Mouse (Mus musculus) right cerebral cortex, adult 2 months (tissue): ENCODE data around the gene Arg2.
"Not testable (repeated sequence)": the region's sequence is repeated elsewhere in the genome, so short reads cannot be mapped to it uniquely, and the experiment has no call there.

Experiments
- DNase-seq, 2 experiments: peaks; one replicate each; pipeline ENCODE4 v3.0.0; 2021 to 2022; ENCODE audit warnings: low spot score in 2 of 2

Gene Arg2

DNA sequence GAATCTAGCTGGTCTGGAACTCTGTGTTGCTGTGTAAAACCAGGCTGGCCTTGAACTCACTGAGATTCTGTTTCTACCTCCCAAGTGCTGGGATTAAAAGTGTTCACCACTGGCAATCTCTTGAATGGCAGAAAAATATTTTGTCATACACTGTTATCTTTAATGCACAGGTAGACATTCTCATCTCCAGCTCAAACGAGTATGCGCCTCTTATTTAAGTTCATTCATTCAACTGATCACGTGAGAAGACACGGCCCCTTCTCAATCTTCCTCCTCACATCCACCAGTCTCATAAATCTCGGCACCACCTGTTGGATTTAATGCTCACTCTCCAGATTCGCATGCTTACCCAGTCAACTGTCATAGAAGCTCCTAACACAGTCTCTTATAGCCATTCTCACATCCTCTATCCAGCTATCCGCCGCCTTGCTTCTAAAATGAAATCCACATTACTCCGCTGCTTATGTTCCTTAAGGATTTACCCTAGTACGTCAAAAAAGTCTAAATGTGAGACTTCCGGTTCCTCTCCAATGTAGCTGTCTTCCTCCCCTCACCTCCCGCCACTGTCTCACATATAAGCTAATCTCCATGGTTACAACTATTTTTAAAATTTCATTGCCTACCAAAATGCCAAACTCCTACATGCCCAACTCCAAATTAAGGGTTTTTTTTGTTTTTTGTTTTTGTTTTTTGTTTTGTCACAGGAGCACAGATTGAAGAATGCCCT, 40.9 kb downstream of the Arg2 start:
- peak; percentile 31 to 32 for DNase-seq

DNA sequence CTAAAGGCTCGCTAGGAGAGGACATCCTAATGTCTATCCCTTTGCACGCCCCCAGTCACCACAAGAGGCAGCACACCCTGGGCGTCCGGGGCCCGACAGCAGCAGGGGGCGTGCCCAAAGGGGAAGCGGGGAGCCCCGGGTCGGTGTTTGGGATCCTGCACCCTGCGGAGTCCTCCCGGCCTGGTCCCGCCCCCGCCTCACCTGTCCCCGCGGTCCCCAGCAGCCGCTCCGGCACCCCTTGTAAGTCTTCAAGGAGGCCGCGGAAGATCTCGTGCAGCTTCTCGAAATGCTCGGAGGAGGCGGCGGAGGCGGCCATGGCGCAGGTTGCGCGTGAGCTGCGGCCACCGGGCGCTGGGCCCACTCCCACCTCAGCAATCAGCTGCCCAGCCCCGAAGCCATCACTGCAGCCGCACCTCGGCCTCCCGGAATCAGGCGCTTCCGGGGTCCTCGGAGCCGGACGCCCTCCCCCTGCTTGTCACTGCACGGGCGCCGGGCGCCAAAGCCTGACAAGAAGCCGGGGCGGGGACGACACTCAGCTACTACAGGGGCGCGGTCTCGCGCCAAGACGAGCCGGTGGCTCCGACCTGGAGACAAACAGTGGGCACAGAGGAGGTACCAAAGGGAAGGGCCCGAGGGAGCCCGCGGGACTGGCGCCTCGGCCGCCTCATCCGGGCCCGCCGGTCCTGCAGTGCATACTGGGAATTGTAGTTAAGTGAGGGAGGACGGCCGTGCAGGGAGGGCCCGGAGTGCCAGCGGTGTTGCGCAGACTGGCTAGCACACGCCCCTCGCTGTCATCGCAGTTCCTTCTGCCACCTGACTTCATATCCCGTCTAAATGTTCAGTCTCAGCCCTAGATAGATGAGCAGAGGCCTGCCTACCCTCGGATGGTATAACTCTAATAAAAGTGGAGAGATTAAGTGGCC, 41.7 kb downstream of the Arg2 start, which contains the start of gene Vti1b:
TSS of gene Vti1b (minus strand) at position 649 of the 923 bp plus-strand sequence.
- DNase-seq: peak; percentile 87 to 95

DNA sequence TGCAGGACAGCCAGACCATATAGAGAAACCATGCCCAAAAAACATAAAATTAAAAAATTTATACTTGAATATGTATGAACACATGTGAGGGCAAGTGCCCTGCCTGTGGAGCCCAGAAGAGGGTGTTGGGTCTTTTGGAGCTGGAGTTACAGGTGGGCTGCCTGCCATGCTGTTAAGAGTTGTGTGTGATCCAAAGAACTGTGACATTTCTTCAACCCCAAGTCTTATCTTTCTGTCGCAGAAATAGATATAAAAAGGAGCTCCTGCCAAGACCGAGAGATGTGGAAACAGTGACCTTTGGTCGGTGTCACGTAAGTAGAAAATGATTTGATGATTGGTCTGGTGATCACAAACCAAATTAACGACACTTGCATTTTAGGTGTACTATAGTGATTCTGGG, 43.1 kb downstream of the Arg2 start:
- no peak for DNase-seq

DNA sequence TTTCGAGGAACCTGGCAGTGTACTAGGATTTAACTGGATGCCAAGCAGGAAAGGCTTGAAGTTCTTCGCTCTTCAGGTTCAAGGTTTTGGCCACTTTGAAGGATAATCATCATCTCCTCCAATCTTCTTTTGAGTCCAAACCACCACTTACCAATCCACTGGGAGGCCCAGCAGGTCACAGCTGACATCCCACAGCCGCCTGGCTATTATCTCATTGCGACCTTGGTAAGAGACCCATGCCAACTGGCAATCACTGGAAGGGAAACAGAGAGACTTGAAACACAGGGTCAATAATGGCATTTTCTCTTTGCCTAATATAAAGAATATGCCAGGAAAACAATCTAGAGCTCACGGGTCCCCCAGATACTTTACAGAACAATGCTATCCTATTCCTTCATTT, 45.4 kb downstream of the Arg2 start:
- DNase-seq: no peak

DNA sequence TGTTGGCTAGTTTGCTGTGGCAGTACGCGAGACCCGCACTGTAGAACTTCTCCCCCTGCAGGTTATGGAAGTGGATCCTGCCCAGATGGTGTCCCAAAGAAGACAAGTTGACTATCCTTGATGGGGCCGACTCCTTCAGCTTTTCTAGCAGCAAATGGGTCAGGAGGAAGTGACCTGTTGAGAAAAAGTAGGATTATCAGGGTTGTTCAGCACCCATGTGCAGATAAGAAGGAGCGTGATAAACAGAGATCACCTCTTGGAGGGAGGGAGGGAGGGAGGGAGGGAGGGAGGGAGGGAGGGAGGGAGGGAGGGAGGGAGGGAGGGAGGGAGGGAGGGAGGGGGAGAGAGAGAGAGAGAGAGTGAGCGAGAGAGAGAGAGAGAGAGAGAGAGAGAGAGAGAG, 54.6 kb downstream of the Arg2 start:
- not testable (repeated sequence) for DNase-seq

DNA sequence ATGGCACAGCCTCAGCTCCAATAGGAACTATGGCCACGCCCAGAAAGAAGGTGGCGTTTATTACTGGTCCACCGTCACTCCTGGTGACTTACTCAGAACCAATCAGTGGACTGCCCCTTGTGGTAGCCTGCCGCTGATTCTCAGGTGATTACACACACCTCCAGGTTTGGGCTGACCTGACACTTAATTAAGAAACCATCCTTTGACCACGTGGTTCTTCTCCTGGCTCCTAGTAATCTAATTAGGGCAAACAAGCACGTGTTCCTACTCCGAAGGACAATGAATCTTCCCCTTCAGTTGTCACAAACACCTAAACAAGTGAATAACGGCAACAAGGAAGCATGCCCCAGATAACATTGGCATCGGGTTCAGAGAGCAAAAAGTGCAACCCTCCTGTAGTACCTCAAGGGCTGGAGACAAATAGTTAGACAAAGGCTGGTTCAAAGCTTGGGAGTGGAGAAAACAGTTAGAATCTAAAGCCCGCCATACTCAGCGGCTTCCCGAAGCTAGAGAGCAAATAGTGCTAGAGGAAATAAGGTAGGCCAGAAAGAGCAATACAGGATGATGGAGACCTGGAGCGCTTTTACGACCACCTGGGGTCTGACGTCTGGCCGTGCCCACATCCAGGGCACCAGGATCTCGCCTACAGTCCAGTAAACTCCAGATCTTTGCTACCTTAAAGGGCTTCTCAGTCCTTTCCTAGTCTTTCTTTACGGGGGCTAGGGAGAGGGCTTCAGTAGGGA, 60.5 kb downstream of the Arg2 start:
- DNase-seq: peak; percentile 75 to 80

DNA sequence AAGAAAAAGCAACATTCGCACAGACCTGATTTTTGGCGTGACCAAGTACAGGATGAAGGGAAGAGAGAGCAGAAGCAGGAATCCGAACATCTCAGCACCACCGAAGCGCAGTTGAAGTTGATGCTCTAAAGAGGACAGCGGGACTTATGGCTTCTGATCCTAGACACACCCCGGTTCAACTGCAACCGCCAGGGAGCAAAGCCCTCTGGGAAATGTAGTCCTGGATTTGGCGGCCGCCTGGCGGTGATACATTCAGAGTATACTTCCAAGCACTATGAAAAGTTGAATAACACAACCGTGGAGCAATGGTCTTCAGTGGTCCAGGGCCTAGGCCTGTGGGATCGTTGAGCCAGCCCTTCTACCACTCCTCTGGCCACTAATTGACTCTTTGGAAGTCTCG, 61.1 kb downstream of the Arg2 start:
- peak; percentile 79 to 83 for DNase-seq

DNA sequence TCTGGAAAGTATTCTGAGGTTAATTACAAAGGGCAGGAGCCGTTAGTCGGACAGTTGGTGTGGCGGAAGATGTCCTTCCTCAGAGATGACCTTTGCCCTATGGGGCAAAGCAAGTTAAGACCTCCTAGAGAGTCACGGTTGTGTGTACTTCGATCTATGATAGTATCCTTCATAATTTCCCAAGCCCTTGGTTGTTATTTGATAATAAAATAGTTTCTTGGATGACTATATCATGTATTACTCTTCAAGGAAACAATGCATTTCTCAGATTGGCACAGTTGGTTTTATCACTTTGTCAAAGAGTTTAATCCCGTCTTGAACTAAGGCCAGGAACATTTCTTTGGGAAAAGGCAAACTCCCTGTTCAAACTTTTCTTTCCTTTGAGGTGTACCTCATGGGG, 61.6 kb downstream of the Arg2 start, which contains the start of gene Rdh11:
TSS of gene Rdh11 (minus strand) at position 101 of the 400 bp plus-strand sequence.
- no peak for DNase-seq

DNA sequence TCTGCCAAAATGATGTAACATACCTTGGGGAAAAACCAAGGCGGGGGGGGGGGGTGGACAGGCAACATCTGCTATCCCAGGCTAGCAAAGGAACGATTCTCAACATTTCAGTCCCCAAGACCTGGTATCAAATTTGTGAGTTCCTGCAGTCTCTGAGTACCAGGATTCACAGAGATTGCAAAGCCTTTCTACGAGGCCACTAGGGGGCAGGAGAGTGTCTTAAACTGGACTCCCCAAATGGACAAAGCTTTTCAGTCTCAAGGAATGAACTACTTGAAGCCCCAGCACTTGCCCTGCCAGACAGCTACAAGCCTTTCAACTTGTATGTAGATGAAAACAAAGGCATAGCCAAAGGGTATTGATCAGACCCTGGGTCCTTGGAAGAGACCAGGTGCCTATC, 62.9 kb downstream of the Arg2 start:
- DNase-seq: peak; percentile 78

DNA sequence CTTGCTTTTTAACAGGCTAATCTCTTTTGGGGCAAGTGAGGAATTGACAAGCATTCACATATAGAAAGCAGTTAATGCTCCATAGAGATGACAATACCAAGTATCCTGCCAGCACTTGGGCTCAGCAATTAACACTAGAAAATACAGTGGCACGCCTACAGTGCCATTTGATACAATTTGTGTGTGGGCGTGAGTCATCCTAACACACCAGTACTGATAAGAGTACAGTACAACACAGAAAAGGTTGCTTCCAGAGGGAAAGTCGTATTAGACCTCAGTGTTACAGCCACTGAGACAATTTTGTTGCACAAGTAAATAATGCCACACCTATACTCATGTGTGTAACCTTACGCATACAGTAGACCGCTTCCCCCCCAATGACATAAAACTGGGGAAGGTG, 66.5 kb downstream of the Arg2 start:
- no peak for DNase-seq

DNA sequence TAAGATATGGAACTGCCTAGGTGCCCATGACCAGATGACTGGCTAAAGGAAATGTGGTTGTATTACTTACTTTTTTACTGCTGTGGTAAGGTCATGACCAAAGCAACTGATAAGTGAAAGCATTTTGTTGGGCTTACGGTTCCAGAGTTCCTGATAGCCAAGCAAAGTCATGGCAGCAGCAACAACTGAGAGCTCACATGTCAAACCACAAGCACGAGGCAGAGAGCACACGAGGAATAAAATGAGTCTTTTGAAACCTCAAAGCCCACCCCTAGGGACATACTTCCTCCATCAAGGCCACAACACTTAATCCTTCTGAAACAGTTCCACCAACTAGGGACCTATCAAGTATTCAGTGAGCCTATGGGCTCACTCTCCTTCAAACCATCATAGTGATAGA, 71.3 kb downstream of the Arg2 start:
- no peak for DNase-seq
